Mouse (Mus musculus): ENCODE measurements at regions not wholly inside any gene's neighbourhood (a gene's known extent, or its start where the extent isn't known, plus 50 kb on each side); places are given as distances from the start of the nearest gene placed in this dataset.

- 94% methylated on average over 8 of the region's 8 CpGs for WGBS
- no peak overlapping the region for H3K27ac ChIP-seq (ENCODE audit: insufficient read depth, low read length)
- H3K36me3 ChIP-seq (ENCODE audit: control insufficient read depth, insufficient read depth, low read length): no peaks in the 10 kb centered on the region
- no peaks in the 10 kb centered on the region for H3K27me3 ChIP-seq (ENCODE audit: control insufficient read depth, insufficient read depth, low read length)
- DNase-seq (ENCODE audit: low read depth in 1 of 2, low spot score in 2 of 2): no peak
- no peaks in the 10 kb centered on the region for H3K4me1 ChIP-seq (ENCODE audit: control insufficient read depth, insufficient read depth, insufficient read length)
- no peak overlapping the region for H3K4me3 ChIP-seq (ENCODE audit: extremely low read depth, insufficient read depth, insufficient read length)
- no peak for TF ChIP-seq CTCF (IDR thresholded peaks at IDR 0.05; ENCODE audit: extremely low read depth, insufficient read depth, insufficient read length, insufficient replicate concordance)
Observed at GRCm38 (mm10) chr13:97500155-97500554, 259.2 kb downstream of the Enc1 start.

GRCm38 (mm10) chr13:97498981-97499380 lies 258.1 kb downstream of the Enc1 start:
- Histone ChIP-seq H3K4me3 (ENCODE audit: extremely low read depth, insufficient read depth, insufficient read length) (no peak overlapping the region), H3K36me3 (ENCODE audit: control insufficient read depth, insufficient read depth, low read length) (no peaks in the 10 kb centered on the region), H3K4me1 (ENCODE audit: control insufficient read depth, insufficient read depth, insufficient read length) (no peaks in the 10 kb centered on the region), H3K27me3 (ENCODE audit: control insufficient read depth, insufficient read depth, low read length) (no peaks in the 10 kb centered on the region), H3K27ac (ENCODE audit: insufficient read depth, low read length) (no peak overlapping the region)
- WGBS: 59% methylated on average over 5 of the region's 5 CpGs
- TF ChIP-seq POLR2A (IDR thresholded peaks at IDR 0.05; ENCODE audit: low read depth, low read length): no peak
- DNase-seq (ENCODE audit: low read depth in 1 of 2, low spot score in 2 of 2): peak in 1 of 2 experiments; percentile 5

DNA sequence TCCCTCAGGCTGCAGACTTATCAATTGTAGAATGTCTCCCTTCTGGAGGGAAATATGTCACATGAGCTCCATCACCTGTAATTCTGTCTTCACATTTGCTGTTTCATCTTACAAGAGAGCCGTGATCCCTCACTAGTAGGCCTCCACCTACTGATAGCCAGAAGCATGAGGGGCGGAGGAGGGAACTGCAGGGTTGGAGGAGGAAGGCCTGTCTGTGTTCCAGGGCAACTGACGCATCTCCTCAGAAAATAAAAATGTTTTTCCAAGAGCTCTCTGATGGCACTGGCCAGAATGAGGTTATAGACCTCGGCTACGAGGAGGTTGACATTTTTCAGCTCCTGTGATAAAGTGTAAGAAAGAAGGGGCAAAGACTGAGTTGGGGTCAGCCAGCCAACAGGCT lies 257.0 kb downstream of the Enc1 start:
- Histone ChIP-seq H3K27me3 (ENCODE audit: control insufficient read depth, insufficient read depth, low read length) (no peaks in the 10 kb centered on the region), H3K27ac (ENCODE audit: insufficient read depth, low read length) (no peak overlapping the region), H3K4me3 (ENCODE audit: extremely low read depth, insufficient read depth, insufficient read length) (no peak overlapping the region), H3K4me1 (ENCODE audit: control insufficient read depth, insufficient read depth, insufficient read length) (no peaks in the 10 kb centered on the region), H3K36me3 (ENCODE audit: control insufficient read depth, insufficient read depth, low read length) (no peaks in the 10 kb centered on the region)
- 84% methylated on average over 5 of the region's 5 CpGs for WGBS
- no peak for DNase-seq (ENCODE audit: low read depth in 1 of 2, low spot score in 2 of 2)
- TF ChIP-seq POLR2A (IDR thresholded peaks at IDR 0.05; ENCODE audit: low read depth, low read length) (no peak), CTCF (IDR thresholded peaks at IDR 0.05; ENCODE audit: extremely low read depth, insufficient read depth, insufficient read length, insufficient replicate concordance) (no peak)

DNA sequence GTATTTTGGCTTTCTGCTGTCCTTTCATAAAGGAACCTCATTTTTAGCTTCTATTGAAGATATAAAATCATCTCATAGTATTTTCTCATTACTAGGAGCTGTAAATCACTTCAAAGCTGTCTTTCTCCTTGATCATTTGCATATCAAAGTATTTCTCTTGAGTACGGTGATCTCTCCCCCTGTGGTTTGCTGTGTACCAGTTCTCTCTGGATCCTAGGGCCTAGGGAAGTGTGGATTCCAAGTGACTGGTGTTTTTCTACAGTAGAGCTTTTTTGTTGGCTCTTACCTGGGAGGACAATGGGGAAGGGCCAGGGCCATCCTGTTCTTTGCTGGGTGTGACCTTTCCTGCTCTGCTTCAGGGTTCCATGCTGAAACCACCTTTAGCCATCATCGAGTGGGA lies 253.9 kb downstream of the Enc1 start:
- H3K27ac ChIP-seq (ENCODE audit: insufficient read depth, low read length): no peak overlapping the region
- H3K36me3 ChIP-seq (ENCODE audit: control insufficient read depth, insufficient read depth, low read length): no peaks in the 10 kb centered on the region
- no peaks in the 10 kb centered on the region for H3K27me3 ChIP-seq (ENCODE audit: control insufficient read depth, insufficient read depth, low read length)
- no peak for DNase-seq (ENCODE audit: low read depth in 1 of 2, low spot score in 2 of 2)
- H3K4me1 ChIP-seq (ENCODE audit: control insufficient read depth, insufficient read depth, insufficient read length): no peaks in the 10 kb centered on the region
- H3K4me3 ChIP-seq (ENCODE audit: extremely low read depth, insufficient read depth, insufficient read length): no peak overlapping the region
- WGBS: 68% methylated on average over 2 of the region's 2 CpGs
- TF ChIP-seq CTCF (IDR thresholded peaks at IDR 0.05; ENCODE audit: extremely low read depth, insufficient read depth, insufficient read length, insufficient replicate concordance) (no peak), POLR2A (IDR thresholded peaks at IDR 0.05; ENCODE audit: low read depth, low read length) (no peak)

- H3K4me3 ChIP-seq (ENCODE audit: extremely low read depth, insufficient read depth, insufficient read length): no peak overlapping the region
- no peak for DNase-seq (ENCODE audit: low read depth in 1 of 2, low spot score in 2 of 2)
- no peaks in the 10 kb centered on the region for H3K27me3 ChIP-seq (ENCODE audit: control insufficient read depth, insufficient read depth, low read length)
- 87% methylated on average over 7 of the region's 7 CpGs for WGBS
- H3K36me3 ChIP-seq (ENCODE audit: control insufficient read depth, insufficient read depth, low read length): no peaks in the 10 kb centered on the region
- TF ChIP-seq CTCF (IDR thresholded peaks at IDR 0.05; ENCODE audit: extremely low read depth, insufficient read depth, insufficient read length, insufficient replicate concordance) (no peak), POLR2A (IDR thresholded peaks at IDR 0.05; ENCODE audit: low read depth, low read length) (no peak)
- no peak overlapping the region for H3K27ac ChIP-seq (ENCODE audit: insufficient read depth, low read length)
- H3K4me1 ChIP-seq (ENCODE audit: control insufficient read depth, insufficient read depth, insufficient read length): no peaks in the 10 kb centered on the region
Observed at GRCm38 (mm10) chr13:97493836-97494235, 252.9 kb downstream of the Enc1 start.

DNA sequence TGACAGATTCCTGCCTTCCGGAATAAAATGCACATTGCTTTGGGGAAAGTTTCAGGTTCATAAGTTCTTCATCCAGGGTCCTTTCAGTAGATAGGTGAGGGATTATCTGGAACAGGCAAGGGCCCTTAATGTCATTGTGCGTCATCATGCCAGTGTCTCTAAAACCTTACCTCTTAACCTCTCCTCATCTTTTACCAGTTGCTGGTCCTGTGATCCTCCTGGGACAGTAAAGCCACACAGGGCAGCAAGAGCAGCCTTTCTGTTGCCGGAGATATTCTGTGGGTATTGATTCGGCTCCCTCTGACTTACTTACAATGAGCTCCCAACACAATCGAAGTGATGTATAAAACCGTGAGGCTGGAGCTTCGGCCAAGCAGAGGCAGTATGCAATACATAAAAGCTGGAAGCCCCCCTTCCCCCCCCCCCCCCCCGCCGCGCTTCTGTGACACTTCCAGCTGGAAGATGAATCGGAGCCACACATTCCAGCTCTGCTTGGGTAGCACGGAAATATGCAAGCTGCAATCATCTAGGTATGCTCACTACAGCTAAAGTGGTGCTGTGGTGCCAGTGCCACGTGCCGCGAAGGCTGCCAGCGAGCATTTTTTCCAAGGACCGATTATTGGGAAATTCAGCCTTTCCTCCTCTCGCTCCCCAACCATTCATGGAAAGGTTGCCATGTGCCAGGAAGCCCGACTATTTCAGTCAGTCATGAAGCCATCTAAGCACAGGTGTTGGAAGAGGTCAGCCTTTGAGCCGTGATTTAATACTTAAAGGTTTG lies 252.2 kb downstream of the Enc1 start:
- Histone ChIP-seq H3K36me3 (ENCODE audit: control insufficient read depth, insufficient read depth, low read length) (no peaks in the 10 kb centered on the region), H3K27ac (ENCODE audit: insufficient read depth, low read length) (no peak overlapping the region), H3K4me3 (ENCODE audit: extremely low read depth, insufficient read depth, insufficient read length) (no peak overlapping the region), H3K27me3 (ENCODE audit: control insufficient read depth, insufficient read depth, low read length) (no peaks in the 10 kb centered on the region), H3K4me1 (ENCODE audit: control insufficient read depth, insufficient read depth, insufficient read length) (no peaks in the 10 kb centered on the region)
- 88% methylated on average over 20 of the region's 20 CpGs for WGBS
- TF ChIP-seq POLR2A (IDR thresholded peaks at IDR 0.05; ENCODE audit: low read depth, low read length) (no peak), CTCF (IDR thresholded peaks at IDR 0.05; ENCODE audit: extremely low read depth, insufficient read depth, insufficient read length, insufficient replicate concordance) (no peak)
- DNase-seq (ENCODE audit: low read depth in 1 of 2, low spot score in 2 of 2): no peak
